Mouse (Mus musculus): Measurements from ENCODE around the gene Hfe2. TPM values are rescaled to one million over a fixed set of nuclear protein-coding genes. Genes with fewer than 3 reads are reported as not detected.
A peak's percentile ranks its signal among the peaks of the same experiment; 100 is the strongest.
"Not testable (repeated sequence)": the region's sequence is repeated elsewhere in the genome, so short reads cannot be mapped to it uniquely, and the experiment has no call there.

The Hfe2 gene
- polyA plus RNA-seq, 1 experiment from 2014 or later = 0.10 TPM

GRCm38 (mm10) chr3:96495490-96496210, 29.3 kb upstream of the Hfe2 start:
- ATAC-seq (ENCODE audit: low FRiP score, low TSS enrichment) = no peak
- no peaks in the 10 kb centered on the region for H3K4me1 ChIP-seq (replicated peaks; ENCODE audit: control insufficient read depth, insufficient read depth)
- 100% methylated on average over 1 of the region's 1 CpGs for WGBS

GRCm38 (mm10) chr3:96496216-96496615, 28.8 kb upstream of the Hfe2 start:
- ATAC-seq (ENCODE audit: low FRiP score, low TSS enrichment) = no peak
- H3K4me3 ChIP-seq (ENCODE audit: low read depth, low read length) = no peak overlapping the region
- H3K36me3 ChIP-seq (ENCODE audit: control insufficient read depth, insufficient read depth, low read length) = no peaks in the 10 kb centered on the region
- no peaks in the 10 kb centered on the region for H3K9me3 ChIP-seq (ENCODE audit: control insufficient read depth, low read length)
- H3K9ac ChIP-seq (ENCODE audit: low read length) = no peak overlapping the region
- H3K27me3 ChIP-seq (ENCODE audit: control insufficient read depth, insufficient read depth, low read length) = no peaks in the 10 kb centered on the region
- no peak for DNase-seq (ENCODE audit: low spot score)
- 69% methylated on average over 7 of the region's 7 CpGs for WGBS
- no peaks in the 10 kb centered on the region for H3K4me1 ChIP-seq (replicated peaks; ENCODE audit: control insufficient read depth, insufficient read depth)
- no peak overlapping the region for H3K4me2 ChIP-seq (replicated peaks; ENCODE audit: low read depth)
- TF ChIP-seq EP300 (optimal IDR thresholded peaks at IDR 0.05) (no peak), CTCF (IDR thresholded peaks at IDR 0.05; ENCODE audit: low read depth) (no peak)
- H3K27ac ChIP-seq (replicated peaks) = no peak overlapping the region

More at GRCm38 (mm10) chr3:96495490-96496210, 29.3 kb upstream of the Hfe2 start:
- no peak for TF ChIP-seq EP300 (optimal IDR thresholded peaks at IDR 0.05)
- Histone ChIP-seq H3K4me3 (ENCODE audit: low read depth, low read length) (no peak overlapping the region), H3K9me3 (ENCODE audit: control insufficient read depth, low read length) (no peaks in the 10 kb centered on the region), H3K27me3 (ENCODE audit: control insufficient read depth, insufficient read depth, low read length) (no peaks in the 10 kb centered on the region), H3K4me2 (replicated peaks; ENCODE audit: low read depth) (no peak overlapping the region), H3K27ac (replicated peaks) (no peak overlapping the region), H3K9ac (ENCODE audit: low read length) (no peak overlapping the region), H3K36me3 (ENCODE audit: control insufficient read depth, insufficient read depth, low read length) (no peaks in the 10 kb centered on the region)
- no peak for DNase-seq (ENCODE audit: low spot score)

- peak overlapping the region; percentile 37 for H3K4me3 ChIP-seq (ENCODE audit: low read depth, low read length)
- not testable (repeated sequence) for H3K9ac ChIP-seq (ENCODE audit: low read length); H3K4me1 ChIP-seq (replicated peaks; ENCODE audit: control insufficient read depth, insufficient read depth); H3K27ac ChIP-seq (replicated peaks); H3K27me3 ChIP-seq (ENCODE audit: control insufficient read depth, insufficient read depth, low read length); H3K9me3 ChIP-seq (ENCODE audit: control insufficient read depth, low read length); ATAC-seq (ENCODE audit: low FRiP score, low TSS enrichment); DNase-seq (ENCODE audit: low spot score); H3K36me3 ChIP-seq (ENCODE audit: control insufficient read depth, insufficient read depth, low read length)
- WGBS = 21% methylated on average over 14 of the region's 14 CpGs
- H3K4me2 ChIP-seq (replicated peaks; ENCODE audit: low read depth) = peak overlapping the region; percentile 66
Observed at GRCm38 (mm10) chr3:96496620-96497275, 28.2 kb upstream of the Hfe2 start.

- Histone ChIP-seq H3K9ac (ENCODE audit: low read length) (peak overlapping the region; percentile 9; the same call in 1 of the 2 replicates), H3K27ac (replicated peaks) (no peak overlapping the region), H3K4me1 (replicated peaks; ENCODE audit: control insufficient read depth, insufficient read depth) (no peaks in the 10 kb centered on the region), H3K9me3 (ENCODE audit: control insufficient read depth, low read length) (no peaks in the 10 kb centered on the region), H3K36me3 (ENCODE audit: control insufficient read depth, insufficient read depth, low read length) (no peaks in the 10 kb centered on the region), H3K4me3 (ENCODE audit: low read depth, low read length) (peak overlapping the region; percentile 37), H3K4me2 (replicated peaks; ENCODE audit: low read depth) (peak overlapping the region; percentile 66), H3K27me3 (ENCODE audit: control insufficient read depth, insufficient read depth, low read length) (no peaks in the 10 kb centered on the region)
- WGBS = 1% methylated on average over 19 of the region's 19 CpGs
- peak; percentile 85 for DNase-seq (ENCODE audit: low spot score)
- TF ChIP-seq EP300 (optimal IDR thresholded peaks at IDR 0.05) (no peak), CTCF (IDR thresholded peaks at IDR 0.05; ENCODE audit: low read depth) (peak; percentile 74)
- peak; percentile 48; the same call in 1 of the 2 replicates for ATAC-seq (ENCODE audit: low FRiP score, low TSS enrichment)
Observed at GRCm38 (mm10) chr3:96497451-96498028, 27.4 kb upstream of the Hfe2 start.

GRCm38 (mm10) chr3:96498476-96499245, 26.3 kb upstream of the Hfe2 start:
- TF ChIP-seq CTCF (IDR thresholded peaks at IDR 0.05; ENCODE audit: low read depth) (no peak), EP300 (optimal IDR thresholded peaks at IDR 0.05) (no peak)
- ATAC-seq (ENCODE audit: low FRiP score, low TSS enrichment) = no peak
- Histone ChIP-seq H3K4me3 (ENCODE audit: low read depth, low read length) (no peak overlapping the region), H3K36me3 (ENCODE audit: control insufficient read depth, insufficient read depth, low read length) (no peaks in the 10 kb centered on the region), H3K27ac (replicated peaks) (no peak overlapping the region), H3K9me3 (ENCODE audit: control insufficient read depth, low read length) (no peaks in the 10 kb centered on the region), H3K27me3 (ENCODE audit: control insufficient read depth, insufficient read depth, low read length) (no peaks in the 10 kb centered on the region), H3K4me2 (replicated peaks; ENCODE audit: low read depth) (no peak overlapping the region), H3K4me1 (replicated peaks; ENCODE audit: control insufficient read depth, insufficient read depth) (no peaks in the 10 kb centered on the region), H3K9ac (ENCODE audit: low read length) (no peak overlapping the region)
- WGBS = 83% methylated on average over 4 of the region's 4 CpGs
- no peak for DNase-seq (ENCODE audit: low spot score)
